Mouse (Mus musculus): ENCODE results near the gene Fanca. TPM values are rescaled to one million over a fixed set of nuclear protein-coding genes. Genes with fewer than 3 reads are reported as not detected.
A peak's percentile ranks its signal among the peaks of the same experiment; 100 is the strongest.
"Not testable (repeated sequence)": the region's sequence is repeated elsewhere in the genome, so short reads cannot be mapped to it uniquely, and the experiment has no call there.

The Fanca gene
- total RNA-seq, 2 experiments from 2014 or later: 2.1 to 5.4 TPM

DNA sequence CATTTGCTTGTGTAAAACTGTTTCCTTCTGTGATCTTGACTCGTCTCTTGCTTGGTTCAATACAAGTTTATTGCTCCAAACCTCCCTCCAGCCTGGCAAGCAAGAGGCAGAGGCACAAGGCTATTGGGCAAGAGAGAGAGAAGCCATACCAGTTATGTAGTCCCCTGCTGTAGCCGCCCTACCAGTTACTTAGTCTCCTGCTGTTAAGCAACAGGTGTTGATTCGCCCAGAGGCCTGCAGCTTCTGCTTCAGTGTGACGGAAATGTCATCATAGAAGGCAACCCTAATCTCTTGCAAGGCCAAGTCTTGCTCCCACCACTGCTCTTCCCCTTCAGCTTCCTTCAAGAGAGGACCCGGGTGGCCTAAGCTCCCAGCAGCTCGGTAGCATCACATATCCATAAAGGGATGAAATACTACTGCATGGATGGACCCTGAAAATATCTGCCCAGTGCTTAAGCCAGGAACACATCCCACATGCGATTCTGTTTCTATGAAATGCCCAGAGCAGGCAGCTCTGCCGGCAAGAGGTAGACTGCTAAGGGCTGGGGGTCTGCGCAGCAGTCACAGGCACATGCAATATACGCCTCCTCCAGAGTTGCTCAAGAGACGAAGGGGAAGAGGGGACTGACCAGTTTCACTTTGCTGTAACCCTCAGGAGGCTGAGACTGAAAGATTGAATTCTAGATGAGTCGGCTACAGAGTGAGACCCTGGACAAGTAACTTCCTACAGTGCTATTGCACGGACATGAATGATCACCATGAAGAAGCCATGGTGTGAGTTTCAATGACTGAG, 37.9 kb downstream of the Fanca start:
- intact Hi-C loops (cut with DNase I): no loop called here
- DNase-seq: no peak

DNA sequence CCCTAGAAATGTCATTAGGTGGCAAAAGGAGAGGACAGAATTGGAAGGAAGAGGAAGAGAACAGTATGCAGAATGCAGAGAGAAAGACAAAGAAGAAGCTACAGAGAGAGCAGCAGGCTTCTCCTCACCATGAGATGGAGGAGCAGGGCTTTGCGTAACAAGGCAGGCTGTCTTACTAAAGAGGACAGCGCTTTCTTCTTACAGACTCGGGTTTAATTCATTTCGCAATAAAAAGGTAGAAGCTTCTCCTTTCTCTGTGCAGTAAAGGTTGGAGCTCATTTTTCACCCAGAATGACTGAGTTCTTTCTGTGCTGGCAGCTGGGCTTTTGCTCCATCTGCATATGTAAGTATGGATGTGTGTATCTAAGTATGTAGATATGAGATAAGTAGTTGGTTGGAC, 38.5 kb downstream of the Fanca start:
- intact Hi-C loops (cut with DNase I): no loop called here
- DNase-seq: no peak

DNA sequence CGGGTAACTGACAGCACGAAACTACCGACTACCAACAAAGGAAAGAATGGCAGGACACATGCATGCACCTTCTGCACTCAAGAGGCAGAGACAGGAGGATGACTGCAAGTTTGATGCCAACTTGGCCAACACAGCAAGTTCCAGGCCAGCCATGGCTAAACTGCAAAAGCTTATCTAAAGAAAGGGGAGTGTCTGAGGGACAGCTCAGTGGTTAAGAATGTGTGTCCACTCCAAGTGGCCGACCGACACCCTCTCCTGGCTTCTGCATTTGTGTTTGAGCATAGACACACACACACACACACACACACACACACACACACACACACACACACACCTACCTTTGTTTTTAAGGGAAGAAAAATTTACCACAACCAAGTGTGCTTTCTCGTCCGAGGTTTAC, 39.9 kb downstream of the Fanca start:
- intact Hi-C loops (cut with DNase I): no loop called here
- no peak for DNase-seq

DNA sequence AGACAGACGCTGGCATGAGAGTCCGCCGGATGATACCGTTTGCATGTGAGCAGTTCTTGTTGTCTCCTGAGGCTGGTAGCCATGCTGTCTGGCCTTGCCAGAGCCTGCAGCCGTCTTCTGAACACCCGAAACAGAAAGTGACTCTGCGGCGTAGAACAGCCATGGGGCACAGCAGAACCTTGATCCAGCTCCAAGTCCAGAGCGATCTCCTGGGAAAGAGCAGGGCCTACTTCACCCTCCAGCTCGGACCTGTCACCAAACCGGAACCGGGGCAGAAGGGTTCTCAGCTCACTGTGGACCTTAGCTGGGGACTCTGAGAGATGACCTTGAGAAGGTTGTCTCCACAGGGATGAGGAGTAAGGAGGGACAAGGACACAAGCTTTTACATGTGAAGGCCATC, 43.3 kb downstream of the Fanca start:
- intact Hi-C loops (cut with DNase I): no loop called here
- no peak for DNase-seq

DNA sequence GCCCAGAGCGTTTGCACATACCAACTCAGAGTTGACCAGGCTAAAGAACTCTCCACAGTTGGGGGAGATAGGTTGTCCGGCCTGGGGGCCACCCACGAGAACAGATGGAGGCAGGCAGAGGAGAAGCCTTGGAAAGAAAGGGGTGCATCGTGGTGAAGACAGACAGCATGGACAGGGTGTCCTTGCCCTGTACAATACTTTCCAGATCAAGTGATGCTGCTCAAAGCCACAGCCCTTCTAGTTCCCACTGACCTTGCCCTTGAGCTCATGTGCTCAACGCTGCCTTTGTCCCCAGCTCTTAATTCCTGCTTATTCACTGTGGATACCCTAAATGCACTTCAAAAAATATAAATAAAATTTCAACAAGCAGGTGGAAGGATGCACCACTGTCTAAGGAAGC, 43.9 kb downstream of the Fanca start:
- intact Hi-C loops (cut with DNase I): no loop called here
- DNase-seq: no peak

DNA sequence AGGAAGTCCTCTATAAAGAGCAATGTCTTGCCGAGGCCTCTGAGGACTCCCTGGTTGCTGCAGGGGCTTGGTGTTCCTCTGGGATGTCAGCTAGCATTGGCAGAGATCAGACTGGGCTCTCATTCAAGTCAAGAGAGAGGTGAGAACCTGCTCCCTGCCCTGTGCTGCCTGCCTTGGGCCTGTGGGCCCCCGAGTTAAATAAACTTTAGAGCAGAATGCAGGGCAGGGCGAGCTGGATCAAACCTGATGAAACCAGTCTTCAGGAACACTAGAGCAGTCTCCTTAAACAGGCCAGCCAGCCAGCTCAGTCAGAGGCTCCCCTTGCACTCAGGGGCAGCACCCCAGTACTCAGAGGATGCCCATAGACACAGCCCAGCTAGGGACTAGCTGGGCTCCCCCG, 46.5 kb downstream of the Fanca start:
- DNase-seq: no peak
- intact Hi-C loops (cut with DNase I): no loop called here

DNA sequence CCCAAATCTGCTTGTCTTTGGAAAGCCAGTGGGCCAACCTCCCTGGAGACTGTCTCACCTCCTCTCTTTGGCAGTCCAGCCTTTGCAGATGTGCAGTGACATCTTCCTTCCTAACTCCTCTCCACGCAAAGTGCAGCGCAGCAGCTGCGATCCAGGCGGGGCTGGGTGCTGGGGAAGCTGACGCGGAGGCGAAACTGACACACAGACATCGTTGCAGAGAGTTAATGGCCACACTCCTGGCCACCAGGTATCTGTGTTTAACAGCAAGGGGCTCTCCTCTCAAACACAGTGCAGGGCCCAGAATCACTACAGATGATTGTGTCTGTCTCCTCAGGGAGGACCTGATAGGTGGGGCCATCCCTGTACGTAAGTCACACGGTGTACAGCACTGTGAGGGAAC, 47.2 kb downstream of the Fanca start:
- DNase-seq: no peak
- intact Hi-C loops (cut with DNase I): no loop called here

DNA sequence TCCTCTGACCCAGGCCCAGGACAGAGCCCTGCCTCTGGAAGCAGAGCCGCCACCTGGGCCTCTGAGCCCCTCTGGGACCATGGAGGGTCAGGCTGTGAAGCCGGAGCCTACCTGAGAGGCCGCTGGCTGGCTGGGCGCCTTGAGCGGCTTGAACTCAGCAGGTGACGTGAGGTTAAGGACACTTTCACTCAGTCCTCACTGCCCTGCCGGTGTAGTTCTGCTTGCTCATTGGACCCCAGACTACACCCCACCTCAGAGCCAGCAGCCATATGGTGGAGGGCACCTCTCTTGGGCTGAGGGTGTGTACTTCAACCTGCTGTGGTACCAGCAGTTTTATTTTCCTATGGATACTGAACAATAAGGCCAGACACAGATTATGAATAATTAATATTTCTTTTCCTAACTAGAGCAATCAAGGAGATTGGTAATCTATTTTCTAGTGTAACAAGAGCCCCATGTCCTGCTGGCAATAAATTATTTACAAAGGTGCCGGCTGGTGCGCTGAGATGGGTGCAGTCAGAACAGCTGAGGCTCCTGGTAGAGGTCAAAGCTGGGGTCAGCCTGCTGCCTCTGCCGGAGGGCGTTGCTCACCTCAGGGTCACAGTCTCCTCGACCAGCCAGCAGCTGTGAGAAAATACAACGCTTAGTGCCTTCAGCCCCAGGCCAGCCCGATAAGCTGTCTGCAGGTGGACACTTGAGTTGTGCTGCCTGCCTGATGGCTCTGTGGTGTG, 50.3 kb downstream of the Fanca start:
- DNase-seq: no peak

DNA sequence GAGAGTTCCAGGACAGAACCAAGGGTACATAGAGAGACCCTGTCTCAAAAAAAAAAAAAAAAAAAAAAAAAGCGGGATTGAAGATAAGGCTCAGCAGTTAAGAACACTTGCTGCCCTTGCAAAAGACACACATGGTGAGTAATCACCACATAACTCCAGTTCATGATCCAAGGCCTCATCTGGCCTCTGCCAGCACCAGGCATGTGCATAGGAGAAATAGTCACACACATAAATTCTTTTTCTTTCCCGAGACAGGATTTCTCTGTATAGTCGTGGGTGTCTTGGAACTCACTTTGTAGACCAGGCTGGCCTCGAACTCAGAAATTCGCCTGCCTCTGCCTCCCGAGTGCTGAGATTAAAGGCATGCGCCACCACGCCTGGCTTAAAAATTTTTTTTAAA, 60.8 kb downstream of the Fanca start:
- DNase-seq; intact Hi-C loops (cut with DNase I): not testable (repeated sequence)

More for the DNA sequence above, 50.3 kb downstream of the Fanca start:
- intact Hi-C loops (cut with DNase I): no loop called here

DNA sequence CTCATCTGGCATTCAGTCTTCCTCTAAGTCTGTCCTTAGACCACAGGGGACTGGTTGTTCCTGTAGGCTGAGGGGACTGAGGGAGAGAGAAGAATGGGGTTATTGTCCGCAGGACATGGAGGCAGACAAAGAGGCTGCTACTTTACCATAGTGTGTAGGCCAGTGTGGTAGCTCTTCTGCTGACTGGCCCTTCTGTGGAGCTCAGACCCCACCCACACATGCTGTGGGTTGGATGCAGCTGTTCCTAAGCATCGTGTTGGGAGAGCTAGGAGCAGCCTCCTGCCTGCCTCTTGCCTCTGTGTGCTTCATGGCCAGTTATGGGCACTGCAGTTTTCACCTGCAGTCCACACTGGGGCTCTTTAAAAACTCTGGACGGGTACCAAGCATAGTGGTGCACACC, 61.3 kb downstream of the Fanca start:
- DNase-seq: no peak

DNA sequence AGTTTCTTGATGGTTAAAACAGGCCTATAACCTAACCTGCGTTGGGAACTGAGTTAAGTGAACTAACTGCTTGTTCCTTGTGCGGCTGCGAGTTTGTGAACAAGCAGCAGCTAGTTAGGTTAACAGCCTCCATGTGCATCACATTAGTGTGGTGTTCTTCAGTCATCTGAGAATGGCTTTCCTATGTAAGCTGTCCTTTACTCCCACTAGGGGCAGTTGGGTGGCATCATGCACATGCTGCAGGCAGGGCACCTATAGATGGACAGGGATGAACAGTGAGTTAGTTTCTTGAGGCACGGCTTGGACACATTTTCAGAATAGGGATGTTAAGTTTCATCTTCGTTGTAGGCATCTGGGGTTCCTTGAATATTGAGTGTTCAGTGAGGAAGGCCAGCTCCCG, 63.2 kb downstream of the Fanca start:
- DNase-seq: no peak
- intact Hi-C loops (cut with DNase I): no loop called here

More for the DNA sequence above, 61.3 kb downstream of the Fanca start:
- intact Hi-C loops (cut with DNase I): no loop called here

DNA sequence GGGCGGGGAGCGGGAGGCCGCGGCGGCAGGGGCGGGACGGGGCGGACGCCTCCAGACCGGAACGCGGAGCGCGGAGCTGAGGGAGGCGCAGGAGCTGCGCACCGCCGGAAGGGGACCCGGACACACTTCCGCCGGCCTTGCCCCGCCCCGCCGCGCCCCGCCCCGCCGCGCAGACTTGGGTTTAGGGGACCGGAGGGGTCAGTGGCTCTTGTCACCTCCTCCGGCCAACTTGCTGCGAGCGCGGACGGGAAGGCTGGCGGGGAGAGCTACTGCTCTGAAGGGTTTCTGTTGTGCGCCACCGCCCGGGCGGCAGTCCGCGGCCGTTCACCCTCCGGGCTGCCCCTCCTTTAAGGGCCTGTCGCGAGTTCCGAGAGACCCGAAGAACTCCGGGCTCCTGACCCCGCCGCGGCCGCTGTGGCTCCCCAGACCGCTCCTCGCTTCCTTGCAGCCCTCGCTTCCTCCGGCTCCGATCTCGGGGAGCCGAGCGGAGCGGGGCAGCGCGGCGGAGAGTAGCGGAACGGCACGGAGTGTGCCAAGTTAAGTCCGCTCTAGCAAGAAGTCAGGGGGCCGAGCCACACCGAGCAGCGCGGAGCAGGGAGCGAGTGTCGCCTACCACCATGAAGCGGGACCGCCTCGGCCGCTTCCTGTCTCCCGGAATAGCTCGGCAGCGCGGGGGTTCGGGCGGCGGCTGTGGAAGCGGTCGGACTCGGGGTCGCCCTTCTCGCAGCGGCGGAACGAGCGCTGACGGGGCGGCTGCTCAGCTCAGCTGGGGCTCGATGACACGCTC, 64.1 kb downstream of the Fanca start, which contains the start of the genes Zfp276 and Vps9d1:
Zfp276 (plus strand) TSS at position 97 of the 787 bp plus-strand sequence.
Vps9d1 (minus strand) TSS at position 250 of the 787 bp plus-strand sequence.
- peak; percentile 90 to 92 for DNase-seq
- intact Hi-C loops (cut with DNase I): loop anchor here (1.0 kb wide), 1 partner anchor 30 kb away; the partner anchor contains the start of gene Cdk10

DNA sequence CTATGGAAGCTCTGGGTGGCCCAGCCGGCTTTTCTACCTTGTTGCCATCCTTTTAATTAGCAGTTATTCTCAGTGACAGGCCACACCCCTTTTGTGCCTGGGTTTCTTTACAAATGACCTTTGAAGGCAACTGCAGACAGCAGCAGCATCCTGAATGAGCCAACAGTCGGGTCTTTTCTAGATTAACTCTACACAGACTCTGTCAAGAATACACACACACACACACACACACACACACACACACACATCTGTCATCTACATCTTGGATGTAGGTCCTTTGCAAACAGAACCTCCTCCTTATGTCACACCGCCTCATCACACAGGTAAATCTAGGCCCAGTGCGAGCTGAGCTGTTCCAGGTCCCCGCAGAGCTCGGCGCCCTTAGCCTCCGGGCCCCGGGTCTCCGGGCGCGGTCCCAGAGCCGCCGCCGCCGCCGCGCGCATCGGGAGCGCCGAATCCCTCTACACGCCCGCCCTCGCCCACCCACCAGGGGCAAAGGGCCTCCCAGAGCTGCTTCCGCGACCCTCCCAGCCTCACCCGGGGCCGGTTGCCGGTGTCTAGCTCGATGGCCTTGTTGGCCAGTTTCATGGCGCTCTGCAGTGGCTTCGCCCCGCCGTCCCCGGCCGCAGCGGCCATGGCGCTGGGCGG, 64.8 kb downstream of the Fanca start:
- intact Hi-C loops (cut with DNase I): loop anchor here (1.0 kb wide), 1 partner anchor 29 kb away; the partner anchor contains the start of gene Cdk10
- DNase-seq: no peak

DNA sequence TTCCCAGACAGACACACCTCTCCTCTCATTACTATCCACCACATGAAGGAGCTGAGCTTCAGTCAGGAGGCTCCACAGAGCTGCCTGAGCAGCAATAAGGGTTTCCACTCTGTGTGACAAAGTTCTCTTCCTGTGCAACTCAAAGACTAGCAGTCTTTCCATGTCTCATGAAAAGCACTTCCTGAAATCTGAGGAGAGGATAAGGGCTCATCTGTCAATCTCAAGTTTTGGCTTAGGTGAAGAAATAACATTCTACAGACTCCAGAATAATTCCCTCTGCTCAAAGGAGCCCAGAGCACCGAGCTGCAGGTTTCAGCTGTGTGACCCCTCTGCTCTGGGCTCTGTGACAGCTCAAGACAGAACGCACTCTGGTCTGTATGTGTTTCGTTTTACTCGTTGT, 65.5 kb downstream of the Fanca start:
- no peak for DNase-seq
- intact Hi-C loops (cut with DNase I): no loop called here

DNA sequence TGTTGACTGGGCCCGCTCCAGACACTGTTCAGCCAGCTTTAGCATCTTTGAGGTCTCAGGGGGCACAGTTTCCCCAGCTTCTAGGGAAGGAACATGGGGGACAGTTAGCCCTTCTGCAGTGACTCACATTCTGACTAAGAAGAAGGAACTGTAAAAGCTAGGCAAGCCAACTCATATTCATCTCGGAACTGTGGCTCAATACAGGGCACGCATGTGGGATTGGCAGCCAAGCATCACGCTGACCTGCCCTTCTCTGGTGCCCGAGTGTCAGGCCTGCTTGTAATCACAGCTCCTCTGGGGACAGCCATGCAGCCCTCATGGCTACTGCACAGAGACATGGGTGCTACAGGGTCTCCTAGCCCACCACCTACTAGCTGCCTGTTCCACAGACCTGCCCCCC, 67.4 kb downstream of the Fanca start:
- DNase-seq: no peak
- intact Hi-C loops (cut with DNase I): no loop called here

DNA sequence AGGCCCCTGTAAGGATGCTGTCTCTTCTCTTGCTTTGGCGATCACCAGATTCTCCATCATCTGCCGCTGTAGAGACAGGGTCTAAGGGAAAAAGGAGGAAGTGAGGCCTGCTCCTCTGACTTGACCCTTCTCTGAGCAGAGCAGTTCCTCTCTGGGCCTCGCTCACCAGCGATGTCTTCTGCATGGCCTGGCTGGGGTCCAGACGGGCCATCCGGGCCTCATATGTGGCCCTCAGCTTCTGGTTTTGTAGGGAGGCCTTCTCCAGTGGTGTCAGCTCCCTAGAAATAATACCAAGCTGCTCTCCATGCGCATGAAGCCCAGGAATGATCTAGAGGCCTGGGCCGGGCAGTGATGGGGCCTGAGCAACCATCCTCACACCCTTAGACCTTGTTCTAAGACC, 69.8 kb downstream of the Fanca start:
- intact Hi-C loops (cut with DNase I): no loop called here
- DNase-seq: no peak

DNA sequence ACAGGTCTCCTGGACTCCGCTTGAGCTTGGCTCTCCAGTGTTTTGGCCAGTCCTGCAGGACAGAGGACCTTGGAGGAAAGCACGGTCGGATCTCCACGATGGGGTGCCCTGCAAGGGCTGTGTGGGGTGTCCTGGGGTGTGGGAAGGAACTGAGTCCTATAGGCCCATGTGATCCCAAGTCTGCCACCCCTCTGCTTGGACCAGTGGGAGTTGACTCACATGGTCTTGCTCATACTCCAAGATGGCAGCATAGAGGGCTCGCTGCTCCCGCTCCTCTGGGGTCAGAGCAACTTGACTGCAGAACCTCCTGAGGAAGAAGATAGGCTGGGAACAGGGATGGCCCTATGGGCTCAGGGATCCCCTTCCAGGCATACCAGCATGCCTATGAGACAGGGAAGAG, 70.6 kb downstream of the Fanca start:
- intact Hi-C loops (cut with DNase I): no loop called here
- no peak for DNase-seq

DNA sequence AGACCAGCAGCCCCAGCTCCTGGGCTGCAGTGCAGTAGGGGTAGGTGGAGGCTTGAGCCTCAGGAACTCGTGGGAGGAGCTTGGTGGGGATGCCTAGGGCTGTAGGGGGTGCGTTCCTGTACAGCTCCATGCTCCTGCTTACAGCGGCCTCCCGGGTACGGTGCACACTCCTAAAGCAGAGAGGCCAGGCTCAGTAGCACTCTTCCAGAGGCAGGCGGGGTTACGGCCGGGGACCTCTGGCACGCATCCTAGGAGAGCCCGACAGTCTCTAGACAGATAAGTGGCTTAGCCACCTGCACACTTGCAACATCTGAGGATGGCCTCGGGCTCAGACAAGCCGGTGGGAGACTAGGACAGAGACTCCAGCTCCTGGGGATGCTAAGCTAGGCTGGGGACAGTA, 72.8 kb downstream of the Fanca start:
- intact Hi-C loops (cut with DNase I): no loop called here
- no peak for DNase-seq

DNA sequence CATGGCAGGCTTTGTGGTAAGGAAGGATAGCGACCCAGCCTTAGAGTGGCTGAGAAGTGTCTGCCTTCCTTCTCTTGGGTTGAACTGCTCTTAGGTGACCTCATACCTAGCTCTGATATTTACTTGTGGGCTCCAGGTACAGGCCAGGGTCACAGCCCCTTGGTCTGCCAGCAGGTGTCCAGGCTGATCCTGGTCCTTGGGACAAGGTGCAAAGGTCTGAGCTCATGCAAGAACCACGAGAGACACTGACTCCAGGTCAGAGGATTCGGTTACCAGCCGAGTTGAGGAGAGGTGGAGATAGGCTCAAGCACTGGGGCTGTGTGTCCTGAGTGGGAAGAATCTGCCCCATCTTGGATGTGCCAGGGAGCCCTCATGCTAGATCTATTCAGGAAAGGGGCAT, 74.0 kb downstream of the Fanca start:
- no peak for DNase-seq
- intact Hi-C loops (cut with DNase I): no loop called here

DNA sequence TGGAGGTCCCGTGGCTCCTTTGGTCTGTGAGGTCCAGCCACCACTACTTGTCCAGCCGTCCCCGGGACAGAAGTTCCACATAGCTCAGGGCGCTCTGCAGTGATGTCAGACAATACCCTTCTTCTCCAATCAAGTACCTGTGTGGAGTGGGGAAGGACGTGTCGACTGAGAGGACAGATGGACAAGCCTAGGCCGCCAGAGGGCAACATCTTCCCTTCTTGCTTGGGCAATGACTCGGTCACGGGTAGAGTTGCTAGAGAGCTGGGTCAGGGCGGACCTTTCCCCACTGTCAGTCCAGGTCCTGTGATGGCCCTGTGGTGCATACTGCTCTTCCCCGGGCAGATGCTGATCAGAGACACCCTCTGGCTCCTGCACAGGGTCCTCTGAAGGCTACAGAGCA, 75.3 kb downstream of the Fanca start:
- DNase-seq: no peak
- intact Hi-C loops (cut with DNase I): no loop called here
